Mouse (Mus musculus) embryonic facial prominence, embryonic 11.5 days (tissue): ENCODE results near the gene Asic1. TPM values are rescaled to one million over a fixed set of nuclear protein-coding genes. Genes with fewer than 3 reads are reported as not detected.

ENCODE experiments used
- ATAC-seq: fragments of 200-750 bp; cut with Nextera tagmentation; replicated peaks from 2 replicates; pipeline ENCODE4 v1.8.0; 2017; ENCODE audit warnings: low read depth; ENCODE audit not compliant: insufficient number of reproducible peaks, low FRiP score, low TSS enrichment
- DNase-seq: peaks from one replicate; pipeline ENCODE4 v3.0.0-alpha.2; 2015; ENCODE audit warnings: low spot score
- H3K27ac ChIP-seq: fragments of 300-500 bp; sonication (generic); replicated peaks from 2 replicates; pipeline ENCODE4 v1.5.1; 2014; ENCODE audit warnings: mild to moderate bottlenecking, low read depth, low read length, control low read depth
- H3K27me3 ChIP-seq: fragments of 300-500 bp; sonication (generic); 2 replicates; pipeline ENCODE4 v1.6.1; 2014; ENCODE audit warnings: mild to moderate bottlenecking, low read length, moderate library complexity, mixed read lengths; ENCODE audit not compliant: control insufficient read depth, insufficient read depth
- H3K36me3 ChIP-seq: fragments of 300-500 bp; sonication (generic); replicated peaks from 2 replicates; pipeline ENCODE4 v1.6.1; 2014; ENCODE audit warnings: low read depth, mild to moderate bottlenecking, low read length, moderate library complexity, mixed read lengths; ENCODE audit not compliant: control insufficient read depth, insufficient read depth
- H3K4me1 ChIP-seq: fragments of 300-500 bp; sonication (generic); 2 replicates; pipeline ENCODE4 v1.6.1; 2014; ENCODE audit warnings: low read length, mixed read lengths; ENCODE audit not compliant: control insufficient read depth, insufficient read depth
- H3K4me2 ChIP-seq: fragments of 300-500 bp; sonication (generic); 2 replicates; pipeline ENCODE4 v1.6.1; 2014; ENCODE audit warnings: low read depth, mild to moderate bottlenecking, control low read depth, low read length, moderate library complexity
- H3K4me3 ChIP-seq: fragments of 300-500 bp; sonication (generic); 2 replicates; pipeline ENCODE4 v1.5.1; 2014; ENCODE audit warnings: low read depth, low read length, control low read depth
- H3K9ac ChIP-seq: fragments of 300-500 bp; sonication (generic); replicated peaks from 2 replicates; pipeline ENCODE4 v1.6.1; 2014; ENCODE audit warnings: mild to moderate bottlenecking, control low read depth, low read length
- H3K9me3 ChIP-seq: fragments of 300-500 bp; sonication (generic); replicated peaks from 2 replicates; pipeline ENCODE4 v1.6.1; 2016; ENCODE audit warnings: mild to moderate bottlenecking, low read length, inconsistent platforms, mixed read lengths; ENCODE audit not compliant: control insufficient read depth
- WGBS: fragments of 180-500 bp; shearing (Covaris S2); extraction: QIAGEN DNeasy Blood & Tissue Kit; methylation state at CpG from one replicate; pipeline ENCODE4 v1.1.7; 2014; 5-methylcytosine and 5-hydroxymethylcytosine counted together
- polyA plus RNA-seq: library from polyadenylated mRNA; unstranded; fragments of >200 nt; fragmentation: Nextera tagmentation; extraction: Ambion mirVana; gene quantifications from 2 replicates; pipeline ENCODE4 v1.2.1, GENCODE M21; 2014

The Asic1 gene
- polyA plus RNA-seq, 1 experiment from 2014 or later = 2.6 TPM

- DNase-seq = no peak
- H3K4me2 ChIP-seq = no peak overlapping the region
- H3K4me1 ChIP-seq = no peaks in the 10 kb centered on the region
- peaks cover 18% of the 10 kb centered on the region for H3K36me3 ChIP-seq
- H3K27ac ChIP-seq = no peak overlapping the region
- no peak overlapping the region for H3K4me3 ChIP-seq
- H3K9ac ChIP-seq = no peak overlapping the region
- no peak for ATAC-seq
- H3K27me3 ChIP-seq = no peaks in the 10 kb centered on the region
- 76% methylated on average over 4 of the region's 4 CpGs for WGBS
- no peaks in the 10 kb centered on the region for H3K9me3 ChIP-seq
Observed at GRCm38 (mm10) chr15:99714206-99714605, 44.0 kb downstream of the Asic1 start.

GRCm38 (mm10) chr15:99714858-99715257 lies 44.7 kb downstream of the Asic1 start:
- no peak overlapping the region for H3K9ac ChIP-seq
- H3K4me3 ChIP-seq = no peak overlapping the region
- 53% methylated on average over 7 of the region's 7 CpGs for WGBS
- no peaks in the 10 kb centered on the region for H3K9me3 ChIP-seq
- H3K4me2 ChIP-seq = no peak overlapping the region
- DNase-seq = peak; percentile 87
- H3K27me3 ChIP-seq = no peaks in the 10 kb centered on the region
- peaks cover 18% of the 10 kb centered on the region for H3K36me3 ChIP-seq
- no peak for ATAC-seq
- no peaks in the 10 kb centered on the region for H3K4me1 ChIP-seq
- H3K27ac ChIP-seq = no peak overlapping the region

GRCm38 (mm10) chr15:99715361-99715865 lies 45.2 kb downstream of the Asic1 start:
- no peaks in the 10 kb centered on the region for H3K4me1 ChIP-seq
- no peak overlapping the region for H3K27ac ChIP-seq
- ATAC-seq (no peak), DNase-seq (no peak)
- peaks cover 15% of the 10 kb centered on the region for H3K36me3 ChIP-seq
- H3K4me3 ChIP-seq = no peak overlapping the region
- H3K9me3 ChIP-seq = no peaks in the 10 kb centered on the region
- H3K9ac ChIP-seq = no peak overlapping the region
- 82% methylated on average over 13 of the region's 13 CpGs for WGBS
- no peak overlapping the region for H3K4me2 ChIP-seq
- no peaks in the 10 kb centered on the region for H3K27me3 ChIP-seq

- no peaks in the 10 kb centered on the region for H3K4me1 ChIP-seq
- H3K4me3 ChIP-seq = no peak overlapping the region
- no peak overlapping the region for H3K27ac ChIP-seq
- no peak for ATAC-seq
- 60% methylated on average over 11 of the region's 11 CpGs for WGBS
- H3K9ac ChIP-seq = no peak overlapping the region
- no peak for DNase-seq
- no peaks in the 10 kb centered on the region for H3K27me3 ChIP-seq
- H3K4me2 ChIP-seq = no peak overlapping the region
- peaks cover 12% of the 10 kb centered on the region for H3K36me3 ChIP-seq
- no peaks in the 10 kb centered on the region for H3K9me3 ChIP-seq
Observed at GRCm38 (mm10) chr15:99715982-99716746, 46.0 kb downstream of the Asic1 start.

- 84% methylated on average over 12 of the region's 12 CpGs for WGBS
Observed at GRCm38 (mm10) chr15:99716814-99717213, 46.6 kb downstream of the Asic1 start.

GRCm38 (mm10) chr15:99717386-99718334 lies 47.5 kb downstream of the Asic1 start, which contains the start of gene Gpd1:
Gpd1 (plus strand) TSS chr15:99717515.
- no peaks in the 10 kb centered on the region for H3K9me3 ChIP-seq
- H3K27me3 ChIP-seq = no peaks in the 10 kb centered on the region
- no peak within 1 kb of the TSS for H3K9ac ChIP-seq
- 65% methylated on average over 26 of the region's 26 CpGs for WGBS
- no peak within 1 kb of the TSS for H3K27ac ChIP-seq
- no peak within 1 kb of the TSS for H3K4me2 ChIP-seq
- H3K4me3 ChIP-seq = no peak within 1 kb of the TSS
- DNase-seq (no peak), ATAC-seq (no peak)
- peaks cover 5% of the 10 kb centered on the region for H3K36me3 ChIP-seq
- no peaks in the 10 kb centered on the region for H3K4me1 ChIP-seq

More at GRCm38 (mm10) chr15:99716814-99717213, 46.6 kb downstream of the Asic1 start:
- Histone ChIP-seq H3K9ac (no peak overlapping the region), H3K27ac (no peak overlapping the region), H3K4me3 (no peak overlapping the region), H3K36me3 (peaks cover 8% of the 10 kb centered on the region), H3K4me1 (no peaks in the 10 kb centered on the region), H3K9me3 (no peaks in the 10 kb centered on the region), H3K4me2 (no peak overlapping the region), H3K27me3 (no peaks in the 10 kb centered on the region)
- DNase-seq (no peak), ATAC-seq (no peak)

GRCm38 (mm10) chr15:99718461-99719021 lies 48.4 kb downstream of the Asic1 start:
- WGBS = 85% methylated on average over 9 of the region's 9 CpGs
- Histone ChIP-seq H3K4me3 (no peak overlapping the region), H3K27me3 (no peaks in the 10 kb centered on the region), H3K9me3 (no peaks in the 10 kb centered on the region), H3K4me2 (no peak overlapping the region), H3K27ac (no peak overlapping the region), H3K4me1 (no peaks in the 10 kb centered on the region), H3K36me3 (peaks cover under 1% of the 10 kb centered on the region), H3K9ac (no peak overlapping the region)
- ATAC-seq = no peak
- DNase-seq = no peak
